Mouse (Mus musculus): ENCODE data around the gene Foxp3. TPM values are rescaled to one million over a fixed set of nuclear protein-coding genes. Genes with fewer than 3 reads are reported as not detected.

Foxp3 gene
- polyA plus RNA-seq (2012; rRNA removed): 0.08 and 0.17 TPM in 2 replicates

DNA sequence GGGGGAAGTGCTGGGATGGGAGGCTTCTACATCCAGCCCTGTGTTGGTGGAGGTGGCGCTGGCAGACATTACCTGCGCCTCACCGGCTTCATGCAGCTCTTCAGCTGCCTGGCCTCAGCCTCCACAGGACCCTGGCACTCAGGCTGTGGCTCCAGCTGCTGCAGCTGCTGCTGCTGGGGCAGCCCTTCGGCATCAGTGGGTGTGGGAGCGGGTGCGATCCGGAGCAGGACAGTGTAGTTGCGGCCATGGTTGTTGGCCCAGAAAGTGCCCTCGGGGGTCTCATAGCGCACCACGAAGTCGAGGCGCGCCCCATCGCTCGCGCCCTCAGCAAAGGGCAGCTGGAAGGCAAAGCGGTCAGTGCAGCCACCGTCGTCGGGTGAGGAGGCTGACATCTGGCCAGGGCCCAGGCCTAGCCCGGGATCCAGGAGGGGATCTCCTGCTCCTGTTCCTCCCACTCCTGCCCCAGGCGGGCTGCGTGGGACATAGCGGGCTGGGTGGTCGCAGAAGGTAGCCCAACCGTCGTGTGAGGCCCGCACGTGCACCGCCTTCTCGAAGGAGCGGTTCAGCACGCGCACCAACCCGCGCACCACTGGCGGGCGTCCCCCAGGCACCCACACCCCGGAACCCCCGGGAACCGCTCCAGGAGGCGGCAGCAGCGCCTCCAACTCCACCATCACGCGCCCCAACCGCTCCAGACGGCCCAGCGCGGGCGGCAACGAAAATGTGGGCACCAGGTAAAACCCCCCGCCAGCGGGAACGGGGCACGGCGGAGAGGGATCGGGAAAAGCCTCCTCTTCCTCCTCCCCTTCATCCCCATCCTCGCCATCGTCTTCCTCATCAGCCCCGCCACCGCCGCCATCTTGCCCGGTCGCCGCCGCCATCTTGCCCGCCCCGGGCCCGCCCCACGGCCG is at the start of gene Foxp3:
TSS of gene Foxp3 (plus strand) at position 469 of the 911 bp plus-strand sequence.
- peak in 1 of 2 experiments; percentile 33 for DNase-seq (ENCODE audit: extremely low spot score in 1 of 2, low spot score in 1 of 2)

- DNase-seq (ENCODE audit: extremely low spot score in 1 of 2, low spot score in 1 of 2): no peak
These were observed 48.5 kb upstream of the Foxp3 start for GRCm38 (mm10) chrX:7524961-7525360.

DNA sequence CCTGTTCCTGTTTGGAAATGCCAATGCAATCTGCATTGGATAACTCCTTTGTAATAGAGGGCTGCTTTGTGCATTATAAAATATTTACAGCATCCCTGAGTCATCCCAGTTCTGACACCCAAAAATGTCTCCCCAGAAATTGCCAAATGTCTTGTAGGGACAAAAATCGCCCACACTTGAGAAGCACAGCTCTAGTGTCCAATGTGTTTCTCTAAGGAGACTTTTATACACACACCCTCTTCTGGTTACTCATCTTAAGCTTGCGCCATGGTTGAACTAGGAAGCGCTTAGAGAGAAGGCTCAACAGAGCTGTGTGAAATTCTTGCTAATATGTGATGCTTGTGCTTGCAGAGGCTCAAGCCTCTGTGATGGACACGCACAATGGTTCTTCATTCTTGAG is 20.0 kb upstream of the Foxp3 start:
- DNase-seq (ENCODE audit: extremely low spot score in 1 of 2, low spot score in 1 of 2): peak in 1 of 2 experiments; percentile 25

GRCm38 (mm10) chrX:7563076-7563475 is 10.4 kb upstream of the Foxp3 start:
- DNase-seq (ENCODE audit: extremely low spot score in 1 of 2, low spot score in 1 of 2): no peak

GRCm38 (mm10) chrX:7566352-7566751 is 7.1 kb upstream of the Foxp3 start:
- DNase-seq (ENCODE audit: extremely low spot score in 1 of 2, low spot score in 1 of 2): no peak

- no peak for DNase-seq (ENCODE audit: extremely low spot score in 1 of 2, low spot score in 1 of 2)
These were observed 6.0 kb upstream of the Foxp3 start for GRCm38 (mm10) chrX:7567491-7567890.

DNA sequence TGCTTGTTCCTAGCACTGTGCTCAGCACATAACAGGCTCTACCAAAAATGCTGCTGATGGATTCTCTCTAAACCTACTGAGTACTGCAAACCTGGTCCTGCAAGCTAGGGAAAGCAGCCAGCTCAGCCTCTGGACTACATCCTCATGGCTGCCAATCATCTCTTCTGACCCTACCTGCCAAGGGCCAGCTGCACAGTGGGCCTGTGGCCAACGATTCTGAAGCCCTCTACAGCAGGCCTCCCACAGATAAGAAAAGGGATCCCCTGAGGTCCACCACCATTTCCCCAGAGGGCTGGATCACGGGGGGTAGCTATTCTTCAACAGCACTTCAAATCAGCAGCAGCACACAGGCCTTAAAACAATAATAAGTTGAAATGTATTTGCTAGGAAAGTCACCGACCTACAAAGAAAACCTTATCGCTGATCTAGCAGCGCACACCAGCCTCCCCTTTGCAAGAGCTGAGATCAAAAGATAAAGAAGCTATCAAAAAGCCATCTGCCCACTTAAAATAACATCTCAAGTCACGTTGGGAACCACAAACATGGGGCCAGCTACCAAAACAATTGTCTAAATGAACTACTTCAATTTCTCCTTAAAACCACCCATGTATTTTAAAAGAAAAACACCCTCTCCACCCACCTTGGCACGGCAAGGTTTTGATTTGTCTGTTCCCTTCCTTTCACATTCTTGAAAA is 2.8 kb upstream of the Foxp3 start:
- DNase-seq (ENCODE audit: extremely low spot score in 1 of 2, low spot score in 1 of 2): no peak

DNA sequence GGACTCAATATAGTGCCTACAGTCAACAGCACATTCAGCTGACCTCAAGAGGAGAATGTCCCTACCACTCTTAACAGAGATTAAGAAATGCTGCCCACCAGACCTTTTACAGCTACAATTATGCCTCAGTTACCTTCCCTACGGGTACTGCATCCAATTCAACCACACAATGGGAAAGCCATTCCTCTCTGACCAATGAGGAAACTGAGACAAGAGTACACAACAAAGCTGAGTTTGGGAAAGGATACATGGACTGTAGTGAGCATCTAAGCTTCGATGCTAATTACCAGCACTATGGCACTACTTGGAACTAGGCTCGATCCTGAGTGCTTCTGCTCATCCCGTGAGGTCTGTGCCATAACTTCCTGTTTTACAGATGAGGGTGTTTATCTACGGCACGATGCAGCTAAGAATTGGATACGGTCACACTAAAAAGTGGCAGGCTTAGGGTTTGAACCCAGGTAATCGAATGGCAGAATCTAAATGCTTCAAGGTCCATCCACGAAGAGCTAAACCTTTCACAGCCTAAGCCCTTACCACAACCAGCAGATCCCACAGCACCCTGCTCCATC is 1.8 kb upstream of the Foxp3 start:
- no peak for DNase-seq (ENCODE audit: extremely low spot score in 1 of 2, low spot score in 1 of 2)

GRCm38 (mm10) chrX:7572466-7572865 is 978 bp upstream of the Foxp3 start:
- no peak for DNase-seq (ENCODE audit: extremely low spot score in 1 of 2, low spot score in 1 of 2)

GRCm38 (mm10) chrX:7574087-7574884 is 842 bp downstream of the Foxp3 start, which contains the start of gene Ppp1r3f:
Gene Ppp1r3f (minus strand): TSS chrX:7574283.
- peak; percentile 97 to 98 for DNase-seq (ENCODE audit: extremely low spot score in 1 of 2, low spot score in 1 of 2)

DNA sequence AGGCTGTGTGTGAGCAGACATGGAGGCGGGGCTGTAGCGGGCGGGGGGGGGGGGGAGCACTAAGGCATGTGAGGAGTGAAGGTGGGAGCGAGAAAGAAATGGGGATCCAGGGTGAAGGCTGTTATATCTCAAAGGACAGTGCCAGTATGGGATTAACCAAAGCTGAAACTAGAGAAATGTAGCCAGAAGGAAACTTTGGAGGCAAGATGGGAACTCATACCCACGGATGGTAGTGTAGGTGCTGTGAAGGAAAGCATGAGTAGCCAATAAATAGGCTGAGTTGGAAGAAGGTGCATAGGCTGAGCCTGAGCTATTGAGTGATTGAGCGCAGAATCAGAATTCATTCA is 1.4 kb downstream of the Foxp3 start:
- DNase-seq (ENCODE audit: extremely low spot score in 1 of 2, low spot score in 1 of 2): peak in 1 of 2 experiments; percentile 18

GRCm38 (mm10) chrX:7581151-7581550 is 7.7 kb downstream of the Foxp3 start:
- no peak for DNase-seq (ENCODE audit: extremely low spot score in 1 of 2, low spot score in 1 of 2)

GRCm38 (mm10) chrX:7583881-7584280 is 10.4 kb downstream of the Foxp3 start:
- DNase-seq (ENCODE audit: extremely low spot score in 1 of 2, low spot score in 1 of 2): no peak

DNA sequence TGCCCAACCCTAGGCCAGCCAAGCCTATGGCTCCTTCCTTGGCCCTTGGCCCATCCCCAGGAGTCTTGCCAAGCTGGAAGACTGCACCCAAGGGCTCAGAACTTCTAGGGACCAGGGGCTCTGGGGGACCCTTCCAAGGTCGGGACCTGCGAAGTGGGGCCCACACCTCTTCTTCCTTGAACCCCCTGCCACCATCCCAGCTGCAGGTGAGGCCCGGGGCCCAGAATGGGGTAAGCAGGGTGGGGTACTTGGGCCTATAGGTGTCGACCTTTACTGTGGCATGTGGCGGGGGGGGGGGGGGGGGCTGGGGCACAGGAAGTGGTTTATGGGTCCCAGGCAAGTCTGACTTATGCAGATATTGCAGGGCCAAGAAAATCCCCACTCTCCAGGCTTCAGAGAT is 12.9 kb downstream of the Foxp3 start:
- no peak for DNase-seq (ENCODE audit: extremely low spot score in 1 of 2, low spot score in 1 of 2)

- DNase-seq (ENCODE audit: extremely low spot score in 1 of 2, low spot score in 1 of 2): peak in 1 of 2 experiments; percentile 32
These were observed 21.9 kb downstream of the Foxp3 start for GRCm38 (mm10) chrX:7595371-7595770.

- no peak for DNase-seq (ENCODE audit: extremely low spot score in 1 of 2, low spot score in 1 of 2)
These were observed 30.6 kb downstream of the Foxp3 start for GRCm38 (mm10) chrX:7604004-7604403.

DNA sequence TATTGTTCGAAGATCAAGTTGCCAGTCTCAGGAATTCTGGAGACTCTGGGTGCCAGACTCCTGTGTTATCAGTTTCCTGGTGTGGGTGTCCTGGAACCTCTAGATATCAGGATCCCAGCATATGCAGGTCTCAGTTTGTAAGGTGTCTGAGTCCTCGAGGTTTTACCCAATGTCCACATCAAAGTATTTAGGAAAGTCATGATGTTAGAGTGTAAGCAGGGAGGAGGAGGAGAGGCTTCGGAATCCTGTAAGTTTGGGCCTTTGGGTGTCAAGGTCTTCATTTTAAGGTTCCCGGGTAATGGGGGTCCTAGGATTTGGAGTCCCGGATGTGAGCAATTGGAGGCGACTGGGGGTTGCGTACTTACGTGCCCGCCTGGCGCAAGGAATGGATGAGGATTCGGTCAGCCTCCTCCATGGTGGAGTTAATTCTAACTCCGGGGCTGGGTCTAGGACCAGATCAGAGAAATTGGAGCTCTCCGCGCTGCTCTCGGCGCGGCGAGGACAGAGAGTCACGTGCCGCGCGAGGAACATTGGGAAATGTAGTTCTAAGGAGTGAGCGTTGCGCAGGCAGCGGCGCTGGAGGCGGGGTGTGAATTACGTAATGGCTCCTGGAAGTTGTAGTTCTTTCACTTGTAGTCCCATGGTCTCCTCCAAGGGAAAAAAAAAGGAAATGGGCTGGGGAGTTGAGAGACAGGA is 31.6 kb downstream of the Foxp3 start, which contains the start of gene Ccdc22:
TSS of gene Ccdc22 (minus strand) at position 639 of the 696 bp plus-strand sequence.
- peak; percentile 76 to 89 for DNase-seq (ENCODE audit: extremely low spot score in 1 of 2, low spot score in 1 of 2)

- no peak for DNase-seq (ENCODE audit: extremely low spot score in 1 of 2, low spot score in 1 of 2)
These were observed 32.1 kb downstream of the Foxp3 start for GRCm38 (mm10) chrX:7605575-7605941.

DNA sequence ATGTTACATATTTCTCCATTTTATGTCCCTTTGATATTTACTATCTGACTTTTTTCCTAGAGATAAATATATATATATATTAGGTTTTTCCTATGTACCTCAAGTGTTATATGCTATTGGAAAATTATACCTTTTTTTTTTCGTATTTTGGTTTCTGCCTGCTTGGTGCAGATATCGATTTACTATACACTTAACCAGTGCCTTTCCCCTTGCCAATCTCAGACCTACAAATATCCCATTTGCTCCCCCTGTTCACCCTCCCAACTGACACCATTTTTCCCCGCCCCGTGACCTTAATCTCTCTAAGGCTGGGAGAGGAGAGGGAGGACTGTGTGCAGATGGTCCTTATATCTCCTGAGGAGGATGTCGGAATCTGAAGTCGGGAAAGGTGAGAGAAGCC is 33.3 kb downstream of the Foxp3 start, which contains the start of gene Cacna1f:
TSS of gene Cacna1f (plus strand) at position 301 of the 400 bp plus-strand sequence.
- no peak for DNase-seq (ENCODE audit: extremely low spot score in 1 of 2, low spot score in 1 of 2)

GRCm38 (mm10) chrX:7610035-7610434 is 36.6 kb downstream of the Foxp3 start:
- peak in 1 of 2 experiments; percentile 13 for DNase-seq (ENCODE audit: extremely low spot score in 1 of 2, low spot score in 1 of 2)
